Mouse (Mus musculus): ENCODE results near the gene Rft1. TPM values are rescaled to one million over a fixed set of nuclear protein-coding genes. Genes with fewer than 3 reads are reported as not detected.
A peak's percentile ranks its signal among the peaks of the same experiment; 100 is the strongest.

Gene Rft1
- total RNA-seq (2014; rRNA removed) (18.4 and 19.0 TPM in 2 replicates), polyA plus RNA-seq (2012; rRNA removed) (12.3 and 13.0 TPM in 2 replicates)

DNA sequence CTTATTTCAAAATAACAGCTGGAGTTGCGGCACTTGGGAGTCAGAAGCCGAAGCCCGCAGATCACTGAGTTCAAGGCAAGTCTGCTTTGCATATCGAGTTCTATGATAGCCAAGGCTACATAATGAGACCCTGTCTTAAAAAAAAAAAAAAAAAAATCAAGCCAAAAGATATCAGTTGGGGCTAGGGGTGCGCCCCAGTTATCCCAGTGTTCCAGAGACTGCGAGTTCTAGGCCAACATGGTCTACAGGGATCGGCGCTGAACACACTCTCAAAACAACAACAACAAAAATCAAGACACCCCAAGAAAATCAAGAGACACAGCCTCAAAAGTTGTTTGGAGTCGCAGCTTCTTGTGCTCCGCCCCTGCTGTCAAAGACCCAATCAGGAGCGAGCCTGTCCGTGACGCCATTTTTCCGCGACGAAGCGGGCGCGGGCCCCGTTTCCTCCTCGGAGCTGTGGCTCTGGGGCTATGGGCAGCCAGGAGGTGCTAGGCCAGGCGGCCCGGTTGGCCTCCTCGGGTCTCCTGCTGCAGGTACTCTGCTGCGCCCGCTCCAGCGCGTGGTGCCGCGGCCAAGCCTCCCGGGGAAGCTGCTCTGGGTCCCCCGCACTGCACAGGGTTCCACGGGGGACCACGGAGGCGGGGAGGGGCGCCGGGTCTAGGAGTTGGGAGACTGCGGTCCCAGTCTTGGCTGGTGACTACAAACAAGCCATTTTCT, at the start of gene Rft1:
Gene Rft1, plus strand, starts transcription at position 418 of the 717 bp plus-strand sequence.
- Histone ChIP-seq H3K36me3 (ENCODE audit: control insufficient read depth, insufficient read depth, low read length) (no peaks in the 10 kb centered on the region; the same call in 1 of the 2 replicates), H3K27me3 (ENCODE audit: control insufficient read depth, insufficient read depth, low read length) (no peaks in the 10 kb centered on the region), H3K9ac (ENCODE audit: low read depth, low read length) (peak within 1 kb of the TSS; percentile 98), H3K27ac (replicated peaks; ENCODE audit: insufficient read depth, low read depth, low read length) (peak within 1 kb of the TSS; percentile 67), H3K79me2 (ENCODE audit: control insufficient read depth, insufficient read depth, low read length) (no peaks in the 10 kb centered on the region), H3K4me3 (ENCODE audit: insufficient read depth, low read depth, low read length) (peak within 1 kb of the TSS; percentile 85), H3K4me1 (ENCODE audit: control insufficient read depth, insufficient read depth, low read length) (peaks cover 2% of the 10 kb centered on the region)
- TF ChIP-seq CTCF (IDR thresholded peaks at IDR 0.05; ENCODE audit: low read depth, low read length) (no peak), POLR2A (IDR thresholded peaks at IDR 0.05; ENCODE audit: extremely low read depth, insufficient read depth, low read length) (peak; percentile 83)
- WGBS = 3% methylated on average over 38 of the region's 38 CpGs
- peak; percentile 79 for DNase-seq (ENCODE audit: extremely low read depth, low read depth, low spot score)

DNA sequence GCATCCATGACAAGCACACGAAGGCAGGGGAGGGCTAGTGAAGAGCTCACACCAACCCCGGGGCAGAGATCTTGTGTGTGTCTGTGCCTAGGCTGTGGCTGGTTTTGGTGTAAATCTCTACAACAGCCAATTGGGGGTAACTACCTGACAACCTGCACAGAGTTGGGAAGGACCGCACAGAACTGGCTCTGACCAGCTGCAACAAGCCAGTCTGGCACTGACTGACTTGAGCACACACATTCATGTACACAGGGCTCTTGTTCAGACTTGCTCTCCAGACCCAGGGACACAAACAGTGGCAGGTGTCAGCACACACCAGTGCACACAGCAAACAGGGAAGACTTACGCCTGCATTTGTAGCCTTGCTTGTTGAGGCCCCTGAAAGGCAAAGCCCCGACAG, 47.3 kb upstream of the Rft1 start:
- no peak for DNase-seq (ENCODE audit: extremely low read depth, low read depth, low spot score)
- no peaks in the 10 kb centered on the region for H3K4me1 ChIP-seq (ENCODE audit: control insufficient read depth, insufficient read depth, low read length)
- no peak overlapping the region for H3K27ac ChIP-seq (replicated peaks; ENCODE audit: insufficient read depth, low read depth, low read length)
- WGBS = 89% methylated on average over 5 of the region's 5 CpGs
- H3K36me3 ChIP-seq (ENCODE audit: control insufficient read depth, insufficient read depth, low read length) = peaks cover 1% of the 10 kb centered on the region; the same call in 1 of the 2 replicates
- H3K9ac ChIP-seq (ENCODE audit: low read depth, low read length) = no peak overlapping the region
- H3K27me3 ChIP-seq (ENCODE audit: control insufficient read depth, insufficient read depth, low read length) = no peaks in the 10 kb centered on the region
- H3K79me2 ChIP-seq (ENCODE audit: control insufficient read depth, insufficient read depth, low read length) = no peaks in the 10 kb centered on the region
- TF ChIP-seq CTCF (IDR thresholded peaks at IDR 0.05; ENCODE audit: low read depth, low read length) (no peak), POLR2A (IDR thresholded peaks at IDR 0.05; ENCODE audit: extremely low read depth, insufficient read depth, low read length) (no peak)
- H3K4me3 ChIP-seq (ENCODE audit: insufficient read depth, low read depth, low read length) = no peak overlapping the region

DNA sequence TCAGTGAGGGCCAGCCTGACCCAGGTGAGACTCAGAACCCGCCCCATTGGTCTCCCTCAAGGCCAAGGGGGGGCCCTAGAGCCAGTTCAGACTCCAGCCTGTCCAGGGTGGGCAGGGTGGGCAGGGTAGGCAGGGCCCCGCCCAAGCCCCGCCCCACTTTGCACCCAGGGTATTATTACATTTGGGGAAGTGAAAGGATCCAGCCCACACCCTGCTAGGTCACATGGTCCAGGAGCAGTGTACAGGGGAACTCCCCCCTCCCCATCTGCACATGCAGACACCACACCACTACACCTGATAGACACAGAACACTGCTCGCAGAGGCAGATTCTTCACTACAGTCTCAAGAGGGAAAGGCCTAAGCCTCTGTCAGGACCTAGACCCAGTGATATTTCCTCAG, 46.5 kb upstream of the Rft1 start:
- WGBS = 94% methylated on average over 4 of the region's 4 CpGs
- no peak for DNase-seq (ENCODE audit: extremely low read depth, low read depth, low spot score)

DNA sequence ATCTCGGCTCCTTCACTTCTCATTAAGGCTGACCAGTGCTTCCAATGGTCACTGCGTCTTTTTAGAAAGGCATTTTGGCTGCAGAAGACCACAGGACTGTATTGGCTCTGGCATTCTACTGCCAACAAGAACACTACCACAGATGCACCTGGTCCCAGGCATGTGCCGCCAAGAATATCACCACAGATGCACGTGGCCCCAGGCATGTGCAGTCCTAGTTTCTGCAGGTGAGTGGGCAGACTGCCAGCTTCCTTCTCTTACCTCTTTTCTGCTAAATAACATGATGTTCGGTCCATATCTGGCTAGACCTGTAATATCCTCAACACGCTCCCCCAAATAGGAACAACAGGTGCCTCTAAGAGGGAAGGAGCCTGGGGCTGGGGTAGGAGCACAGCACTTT, 46.0 kb upstream of the Rft1 start:
- Histone ChIP-seq H3K9ac (ENCODE audit: low read depth, low read length) (no peak overlapping the region), H3K4me1 (ENCODE audit: control insufficient read depth, insufficient read depth, low read length) (no peaks in the 10 kb centered on the region), H3K27ac (replicated peaks; ENCODE audit: insufficient read depth, low read depth, low read length) (no peak overlapping the region), H3K79me2 (ENCODE audit: control insufficient read depth, insufficient read depth, low read length) (no peaks in the 10 kb centered on the region), H3K36me3 (ENCODE audit: control insufficient read depth, insufficient read depth, low read length) (no peaks in the 10 kb centered on the region), H3K4me3 (ENCODE audit: insufficient read depth, low read depth, low read length) (no peak overlapping the region), H3K27me3 (ENCODE audit: control insufficient read depth, insufficient read depth, low read length) (no peaks in the 10 kb centered on the region)
- 82% methylated on average over 6 of the region's 6 CpGs for WGBS
- TF ChIP-seq CTCF (IDR thresholded peaks at IDR 0.05; ENCODE audit: low read depth, low read length) = no peak
- no peak for TF ChIP-seq POLR2A (IDR thresholded peaks at IDR 0.05; ENCODE audit: extremely low read depth, insufficient read depth, low read length)
- no peak for DNase-seq (ENCODE audit: extremely low read depth, low read depth, low spot score)

More for the DNA sequence above, 46.5 kb upstream of the Rft1 start:
- Histone ChIP-seq H3K36me3 (ENCODE audit: control insufficient read depth, insufficient read depth, low read length) (peaks cover under 1% of the 10 kb centered on the region; the same call in 1 of the 2 replicates), H3K27me3 (ENCODE audit: control insufficient read depth, insufficient read depth, low read length) (no peaks in the 10 kb centered on the region), H3K4me3 (ENCODE audit: insufficient read depth, low read depth, low read length) (no peak overlapping the region), H3K4me1 (ENCODE audit: control insufficient read depth, insufficient read depth, low read length) (no peaks in the 10 kb centered on the region), H3K79me2 (ENCODE audit: control insufficient read depth, insufficient read depth, low read length) (no peaks in the 10 kb centered on the region), H3K9ac (ENCODE audit: low read depth, low read length) (no peak overlapping the region), H3K27ac (replicated peaks; ENCODE audit: insufficient read depth, low read depth, low read length) (no peak overlapping the region)
- no peak for TF ChIP-seq CTCF (IDR thresholded peaks at IDR 0.05; ENCODE audit: low read depth, low read length)
- no peak for TF ChIP-seq POLR2A (IDR thresholded peaks at IDR 0.05; ENCODE audit: extremely low read depth, insufficient read depth, low read length)

DNA sequence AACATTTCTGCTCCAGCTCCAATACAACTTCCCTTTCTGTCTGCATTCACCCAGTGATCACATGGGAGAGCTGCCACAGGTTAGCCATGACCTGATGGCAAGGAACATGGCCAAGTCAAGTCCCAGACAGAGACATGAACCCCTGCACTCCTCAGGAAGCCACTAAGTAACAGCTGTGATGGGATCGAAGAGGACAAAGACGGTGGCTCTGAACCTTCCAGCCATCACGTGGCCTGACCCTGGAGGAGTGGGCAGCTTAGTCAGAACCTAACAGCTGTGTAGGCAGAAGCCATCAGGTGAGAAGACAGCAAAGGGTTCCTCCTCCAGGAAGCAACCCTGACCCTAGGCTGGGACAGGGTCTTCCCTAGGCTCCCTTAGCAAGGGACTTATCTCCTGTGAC, 44.7 kb upstream of the Rft1 start:
- no peak for DNase-seq (ENCODE audit: extremely low read depth, low read depth, low spot score)
- no peak overlapping the region for H3K27ac ChIP-seq (replicated peaks; ENCODE audit: insufficient read depth, low read depth, low read length)
- H3K36me3 ChIP-seq (ENCODE audit: control insufficient read depth, insufficient read depth, low read length) = no peaks in the 10 kb centered on the region
- no peak overlapping the region for H3K9ac ChIP-seq (ENCODE audit: low read depth, low read length)
- no peak for TF ChIP-seq POLR2A (IDR thresholded peaks at IDR 0.05; ENCODE audit: extremely low read depth, insufficient read depth, low read length)
- TF ChIP-seq CTCF (IDR thresholded peaks at IDR 0.05; ENCODE audit: low read depth, low read length) = no peak
- H3K4me1 ChIP-seq (ENCODE audit: control insufficient read depth, insufficient read depth, low read length) = no peaks in the 10 kb centered on the region
- no peak overlapping the region for H3K4me3 ChIP-seq (ENCODE audit: insufficient read depth, low read depth, low read length)
- no peaks in the 10 kb centered on the region for H3K27me3 ChIP-seq (ENCODE audit: control insufficient read depth, insufficient read depth, low read length)
- WGBS = 86% methylated on average over 3 of the region's 3 CpGs
- no peaks in the 10 kb centered on the region for H3K79me2 ChIP-seq (ENCODE audit: control insufficient read depth, insufficient read depth, low read length)

DNA sequence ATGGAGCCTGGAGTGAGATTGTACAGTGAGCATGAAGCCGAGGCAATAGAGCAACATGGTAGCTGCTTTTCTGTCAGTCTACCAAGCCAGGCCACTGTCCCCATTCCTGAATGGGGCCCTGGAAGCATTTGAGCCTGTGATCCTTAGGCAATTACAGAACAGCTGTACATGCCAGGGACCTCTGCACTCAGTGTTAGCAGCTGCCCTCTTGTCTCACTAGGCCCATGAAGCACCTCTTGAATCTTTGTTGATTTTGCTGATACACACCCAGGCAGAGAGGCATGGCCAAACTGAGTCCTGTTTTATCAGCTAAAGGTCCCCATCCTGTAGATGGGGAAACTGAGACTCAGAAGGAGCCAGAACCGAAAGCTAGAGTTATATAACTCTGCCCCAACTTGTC, 43.9 kb upstream of the Rft1 start:
- H3K4me1 ChIP-seq (ENCODE audit: control insufficient read depth, insufficient read depth, low read length) = no peaks in the 10 kb centered on the region
- TF ChIP-seq POLR2A (IDR thresholded peaks at IDR 0.05; ENCODE audit: extremely low read depth, insufficient read depth, low read length) (no peak), CTCF (IDR thresholded peaks at IDR 0.05; ENCODE audit: low read depth, low read length) (no peak)
- no peaks in the 10 kb centered on the region for H3K27me3 ChIP-seq (ENCODE audit: control insufficient read depth, insufficient read depth, low read length)
- H3K27ac ChIP-seq (replicated peaks; ENCODE audit: insufficient read depth, low read depth, low read length) = no peak overlapping the region
- no peak for DNase-seq (ENCODE audit: extremely low read depth, low read depth, low spot score)
- no peaks in the 10 kb centered on the region for H3K36me3 ChIP-seq (ENCODE audit: control insufficient read depth, insufficient read depth, low read length)
- no peak overlapping the region for H3K4me3 ChIP-seq (ENCODE audit: insufficient read depth, low read depth, low read length)
- WGBS = 91% methylated on average over 2 of the region's 2 CpGs
- no peaks in the 10 kb centered on the region for H3K79me2 ChIP-seq (ENCODE audit: control insufficient read depth, insufficient read depth, low read length)
- no peak overlapping the region for H3K9ac ChIP-seq (ENCODE audit: low read depth, low read length)
